Mouse (Mus musculus) neural tube, embryonic 11.5 days (tissue): ENCODE results near the gene Xab2. TPM values are rescaled to one million over a fixed set of nuclear protein-coding genes. Genes with fewer than 3 reads are reported as not detected.

Experiments
- ATAC-seq: fragments of 200-750 bp; cut with Nextera tagmentation; 2 replicates; pipeline ENCODE4 v1.8.0; 2017; ENCODE audit warnings: moderate number of reproducible peaks, mild to moderate bottlenecking, moderate TSS enrichment, moderate library complexity; ENCODE audit not compliant: insufficient read depth, low FRiP score, low TSS enrichment
- DNase-seq: peaks from one replicate; pipeline ENCODE4 v3.0.0-alpha.2; 2015; ENCODE audit warnings: low spot score
- H3K27ac ChIP-seq: fragments of 300-500 bp; sonication (generic); 2 replicates; pipeline ENCODE4 v1.5.1; 2014; ENCODE audit warnings: low read depth, mild to moderate bottlenecking, low read length
- H3K27me3 ChIP-seq: fragments of 300-500 bp; sonication (generic); 2 replicates; pipeline ENCODE4 v1.6.1; 2014; ENCODE audit warnings: mild to moderate bottlenecking, low read length, mixed read lengths; ENCODE audit not compliant: control insufficient read depth, insufficient read depth
- H3K36me3 ChIP-seq: fragments of 300-500 bp; sonication (generic); 2 replicates; pipeline ENCODE4 v1.6.1; 2014; ENCODE audit warnings: mild to moderate bottlenecking, low read length, moderate library complexity, mixed read lengths; ENCODE audit not compliant: control insufficient read depth, insufficient read depth
- H3K4me1 ChIP-seq: fragments of 300-500 bp; sonication (generic); 2 replicates; pipeline ENCODE4 v1.6.1; 2014; ENCODE audit warnings: low read length, mixed read lengths; ENCODE audit not compliant: control insufficient read depth, insufficient read depth
- H3K4me2 ChIP-seq: fragments of 300-500 bp; sonication (generic); 2 replicates; pipeline ENCODE4 v1.6.1; 2014; ENCODE audit warnings: low read depth, mild to moderate bottlenecking, moderate library complexity
- H3K4me3 ChIP-seq: fragments of 300-500 bp; sonication (generic); 2 replicates; pipeline ENCODE4 v1.5.1; 2014; ENCODE audit warnings: low read depth, low read length
- H3K9ac ChIP-seq: fragments of 300-500 bp; sonication (generic); 2 replicates; pipeline ENCODE4 v1.6.1; 2014; ENCODE audit warnings: mild to moderate bottlenecking, low read length
- H3K9me3 ChIP-seq: fragments of 300-500 bp; sonication (generic); 2 replicates; pipeline ENCODE4 v1.6.1; 2016; ENCODE audit warnings: low read length; ENCODE audit not compliant: control insufficient read depth
- WGBS: fragments of 180-500 bp; shearing (Covaris S2); extraction: QIAGEN DNeasy Blood & Tissue Kit; methylation state at CpG from one replicate; pipeline ENCODE4 v1.1.7; 2014; 5-methylcytosine and 5-hydroxymethylcytosine counted together
- polyA plus RNA-seq: library from polyadenylated mRNA; unstranded; fragments of >200 nt; fragmentation: Nextera tagmentation; extraction: Ambion mirVana; gene quantifications from 2 replicates; pipeline ENCODE4 v1.2.1, GENCODE M21; 2014

Gene Xab2
- polyA plus RNA-seq, 1 experiment from 2014 or later, result 68.3 TPM

GRCm38 (mm10) chr8:3626971-3627370 is 5.9 kb upstream of the Xab2 start:
- WGBS, result 62% methylated on average over 5 of the region's 5 CpGs
- Histone ChIP-seq H3K9ac (no peak overlapping the region), H3K4me2 (no peak overlapping the region), H3K9me3 (no peaks in the 10 kb centered on the region), H3K27me3 (no peaks in the 10 kb centered on the region), H3K4me3 (no peak overlapping the region), H3K4me1 (peaks cover 4% of the 10 kb centered on the region; the same call in 1 of the 2 replicates), H3K36me3 (no peaks in the 10 kb centered on the region), H3K27ac (no peak overlapping the region)
- ATAC-seq (no peak), DNase-seq (no peak)

GRCm38 (mm10) chr8:3625445-3625844 is 4.3 kb upstream of the Xab2 start, which contains the start of gene Pcp2:
TSS of gene Pcp2 (minus strand) at chr8:3625545.
- Histone ChIP-seq H3K4me3 (no peak within 1 kb of the TSS), H3K36me3 (no peaks in the 10 kb centered on the region), H3K4me2 (no peak within 1 kb of the TSS), H3K4me1 (peaks cover 5% of the 10 kb centered on the region), H3K9me3 (no peaks in the 10 kb centered on the region), H3K27me3 (no peaks in the 10 kb centered on the region), H3K27ac (no peak within 1 kb of the TSS), H3K9ac (no peak within 1 kb of the TSS)
- 48% methylated on average over 1 of the region's 1 CpGs for whole genome bisulfite sequencing
- DNase-seq (no peak), ATAC-seq (no peak)

- DNase-seq, result no peak
- peak overlapping the region; percentile 46 for H3K4me3 ChIP-seq
- peaks cover 3% of the 10 kb centered on the region for H3K36me3 ChIP-seq
- H3K4me2 ChIP-seq, result peak overlapping the region; percentile 39
- no peak overlapping the region for H3K27ac ChIP-seq
- ATAC-seq, result no peak
- WGBS, result 71% methylated on average over 8 of the region's 8 CpGs
- H3K9me3 ChIP-seq, result no peaks in the 10 kb centered on the region
- peaks cover 11% of the 10 kb centered on the region for H3K4me1 ChIP-seq
- no peaks in the 10 kb centered on the region for H3K27me3 ChIP-seq
- H3K9ac ChIP-seq, result no peak overlapping the region
Measured at GRCm38 (mm10) chr8:3622119-3622518, 1.0 kb upstream of the Xab2 start.

- no peak overlapping the region for H3K4me3 ChIP-seq
- DNase-seq, result no peak
- H3K9ac ChIP-seq, result no peak overlapping the region
- 84% methylated on average over 6 of the region's 6 CpGs for WGBS
- no peaks in the 10 kb centered on the region for H3K27me3 ChIP-seq
- H3K9me3 ChIP-seq, result no peaks in the 10 kb centered on the region
- H3K4me2 ChIP-seq, result no peak overlapping the region
- H3K36me3 ChIP-seq, result peaks cover 31% of the 10 kb centered on the region
- no peak overlapping the region for H3K27ac ChIP-seq
- ATAC-seq, result no peak
- H3K4me1 ChIP-seq, result no peaks in the 10 kb centered on the region
Measured at GRCm38 (mm10) chr8:3609816-3610150, 11.3 kb downstream of the Xab2 start.

- no peak overlapping the region for H3K27ac ChIP-seq
- 90% methylated on average over 12 of the region's 12 CpGs for WGBS
- ATAC-seq (no peak), DNase-seq (no peak)
- H3K9ac ChIP-seq, result no peak overlapping the region
- no peaks in the 10 kb centered on the region for H3K4me1 ChIP-seq
- H3K36me3 ChIP-seq, result peaks cover 31% of the 10 kb centered on the region
- H3K4me3 ChIP-seq, result no peak overlapping the region
- no peaks in the 10 kb centered on the region for H3K27me3 ChIP-seq
- H3K4me2 ChIP-seq, result no peak overlapping the region
- H3K9me3 ChIP-seq, result no peaks in the 10 kb centered on the region
Measured at GRCm38 (mm10) chr8:3609046-3609815, 11.9 kb downstream of the Xab2 start.

- no peaks in the 10 kb centered on the region for H3K27me3 ChIP-seq
- DNase-seq (no peak), ATAC-seq (no peak)
- H3K9ac ChIP-seq, result no peak overlapping the region
- 97% methylated on average over 7 of the region's 7 CpGs for WGBS
- H3K4me3 ChIP-seq, result no peak overlapping the region
- H3K9me3 ChIP-seq, result no peaks in the 10 kb centered on the region
- H3K27ac ChIP-seq, result no peak overlapping the region
- peaks cover 24% of the 10 kb centered on the region for H3K36me3 ChIP-seq
- no peaks in the 10 kb centered on the region for H3K4me1 ChIP-seq
- no peak overlapping the region for H3K4me2 ChIP-seq
Measured at GRCm38 (mm10) chr8:3607822-3608221, 13.3 kb downstream of the Xab2 start.

- DNase-seq (no peak), ATAC-seq (no peak)
- Histone ChIP-seq H3K27ac (no peak overlapping the region), H3K9ac (no peak overlapping the region), H3K4me1 (no peaks in the 10 kb centered on the region), H3K27me3 (no peaks in the 10 kb centered on the region), H3K36me3 (peaks cover 20% of the 10 kb centered on the region), H3K9me3 (no peaks in the 10 kb centered on the region), H3K4me3 (no peak overlapping the region), H3K4me2 (no peak overlapping the region)
- 92% methylated on average over 16 of the region's 16 CpGs for WGBS
Measured at GRCm38 (mm10) chr8:3606593-3606992, 14.5 kb downstream of the Xab2 start.

GRCm38 (mm10) chr8:3603439-3603838 is 17.7 kb downstream of the Xab2 start:
- ATAC-seq (no peak), DNase-seq (no peak)
- peaks cover 6% of the 10 kb centered on the region for H3K36me3 ChIP-seq
- no peak overlapping the region for H3K4me2 ChIP-seq
- H3K9me3 ChIP-seq, result no peaks in the 10 kb centered on the region
- WGBS, result 84% methylated on average over 13 of the region's 13 CpGs
- H3K9ac ChIP-seq, result no peak overlapping the region
- H3K4me1 ChIP-seq, result no peaks in the 10 kb centered on the region
- no peak overlapping the region for H3K4me3 ChIP-seq
- no peak overlapping the region for H3K27ac ChIP-seq
- no peaks in the 10 kb centered on the region for H3K27me3 ChIP-seq

GRCm38 (mm10) chr8:3600401-3600800 is 20.7 kb downstream of the Xab2 start:
- DNase-seq, result no peak
- no peaks in the 10 kb centered on the region for H3K27me3 ChIP-seq
- H3K4me2 ChIP-seq, result no peak overlapping the region
- ATAC-seq, result no peak
- no peak overlapping the region for H3K27ac ChIP-seq
- H3K4me3 ChIP-seq, result no peak overlapping the region
- WGBS, result 92% methylated on average over 6 of the region's 6 CpGs
- no peaks in the 10 kb centered on the region for H3K4me1 ChIP-seq
- H3K9me3 ChIP-seq, result no peaks in the 10 kb centered on the region
- no peak overlapping the region for H3K9ac ChIP-seq
- H3K36me3 ChIP-seq, result no peaks in the 10 kb centered on the region
